Mouse (Mus musculus): Measurements from ENCODE around the gene Ncstn. TPM values are rescaled to one million over a fixed set of nuclear protein-coding genes. Genes with fewer than 3 reads are reported as not detected.

Ncstn gene
- polyA plus RNA-seq, 1 experiment from 2014 or later, result 115 TPM

DNA sequence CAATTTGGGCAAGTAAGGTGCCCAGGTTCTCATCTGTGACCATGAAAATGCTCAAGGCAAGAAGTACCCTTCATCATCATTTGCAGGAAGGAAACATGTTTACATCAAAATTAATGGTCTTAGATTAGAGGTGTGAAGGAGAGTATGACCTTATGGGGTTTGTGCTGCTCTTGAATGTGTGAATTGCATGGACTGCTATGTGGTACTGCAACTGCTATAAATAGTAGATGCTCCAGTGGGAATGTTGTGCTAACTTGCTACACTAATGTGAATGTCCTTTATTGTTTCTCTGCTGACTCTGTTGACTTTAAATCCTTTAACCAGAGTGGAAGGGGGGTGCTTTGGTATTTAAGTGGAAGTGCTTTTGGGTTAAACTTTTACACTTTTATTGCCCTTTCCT lies 11.7 kb upstream of the Ncstn start:
- peaks cover 35% of the 10 kb centered on the region for H3K36me3 ChIP-seq (ENCODE audit: control insufficient read depth, insufficient read depth, low read length)
- 0 out of 2 replicates have a peak overlapping the region, but pooled peaks have one; percentile 43 for H3K27ac ChIP-seq (ENCODE audit: low read depth, low read length)
- H3K27me3 ChIP-seq (ENCODE audit: control insufficient read depth, insufficient read depth, low read length), result no peaks in the 10 kb centered on the region

DNA sequence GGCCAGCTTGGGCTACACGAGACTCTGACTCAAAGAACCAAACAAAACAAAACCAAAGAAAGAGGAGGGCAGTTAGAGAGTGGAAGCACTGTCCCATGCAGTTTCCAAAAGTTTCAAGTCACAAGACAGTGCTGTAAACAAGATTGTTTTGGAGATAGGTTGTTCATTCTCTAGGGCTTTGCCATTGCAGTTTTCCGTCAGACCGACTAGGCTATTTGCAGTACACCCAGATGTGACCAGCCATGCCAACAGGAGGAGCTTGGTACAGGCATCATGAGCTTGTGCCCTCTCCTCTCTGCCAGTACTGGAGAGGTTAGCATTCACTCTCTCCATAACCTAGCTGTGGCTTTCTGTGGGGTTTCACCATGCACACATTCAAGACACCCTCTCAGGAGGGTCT lies 10.9 kb upstream of the Ncstn start:
- no peak for ATAC-seq (replicated peaks; ENCODE audit: insufficient number of reproducible peaks, low FRiP score, low TSS enrichment)
- WGBS (ENCODE audit: insufficient replicate concordance), result 74% methylated on average over 3 of the region's 3 CpGs

More for the DNA sequence above, 11.7 kb upstream of the Ncstn start:
- H3K9me3 ChIP-seq (replicated peaks; ENCODE audit: control insufficient read depth, low read length), result no peaks in the 10 kb centered on the region
- no peak overlapping the region for H3K9ac ChIP-seq (ENCODE audit: low read depth, low read length)
- peaks cover 6% of the 10 kb centered on the region for H3K4me1 ChIP-seq (ENCODE audit: control insufficient read depth, insufficient read depth, low read length)
- no peak overlapping the region for H3K4me3 ChIP-seq (ENCODE audit: low read depth, low read length)
- no peak overlapping the region for H3K4me2 ChIP-seq
- no peak for ATAC-seq (replicated peaks; ENCODE audit: insufficient number of reproducible peaks, low FRiP score, low TSS enrichment)

DNA sequence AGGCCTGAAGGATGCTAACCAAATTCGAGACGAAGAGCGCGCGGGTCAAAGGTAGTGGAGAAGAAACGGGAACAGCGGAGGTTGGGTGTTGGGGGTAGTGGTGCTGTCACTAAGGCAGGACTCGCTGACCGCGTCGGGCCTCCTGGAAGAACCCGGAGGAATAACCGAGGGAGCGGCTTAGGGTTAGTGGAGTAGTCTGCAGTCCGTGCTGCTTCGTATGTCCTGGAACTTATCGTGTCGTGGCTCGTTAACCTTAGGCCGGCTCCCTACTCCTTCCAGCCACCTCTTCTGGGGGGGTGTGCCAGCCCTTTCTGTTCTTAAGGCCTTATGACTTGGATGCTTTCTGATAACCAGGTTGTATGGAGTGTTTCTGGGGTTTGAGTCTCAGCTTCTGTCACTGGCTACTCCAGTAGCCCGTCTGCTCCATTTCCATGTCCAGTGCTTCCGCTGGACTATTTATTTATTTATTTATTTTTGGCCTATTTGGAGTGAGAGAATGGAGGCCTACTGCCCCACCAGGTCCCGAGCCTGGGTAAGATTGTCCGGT lies 377 bp upstream of the Ncstn start:
- peak overlapping the region; percentile 78 for H3K27ac ChIP-seq (ENCODE audit: low read depth, low read length)
- 0 out of 2 replicates have a peak, but pooled peaks cover 7% of the 10 kb centered on the region for H3K36me3 ChIP-seq (ENCODE audit: control insufficient read depth, insufficient read depth, low read length)
- H3K4me2 ChIP-seq, result peak overlapping the region; percentile 74
- peak overlapping the region; percentile 95 for H3K4me3 ChIP-seq (ENCODE audit: low read depth, low read length)
- H3K27me3 ChIP-seq (ENCODE audit: control insufficient read depth, insufficient read depth, low read length), result no peaks in the 10 kb centered on the region
- H3K9me3 ChIP-seq (replicated peaks; ENCODE audit: control insufficient read depth, low read length), result no peaks in the 10 kb centered on the region
- WGBS (ENCODE audit: insufficient replicate concordance), result 2% methylated on average over 23 of the region's 24 CpGs
- peak; percentile 19 for ATAC-seq (replicated peaks; ENCODE audit: insufficient number of reproducible peaks, low FRiP score, low TSS enrichment)
- H3K4me1 ChIP-seq (ENCODE audit: control insufficient read depth, insufficient read depth, low read length), result peaks cover 10% of the 10 kb centered on the region; the same call in 1 of the 2 replicates
- peak overlapping the region; percentile 94 for H3K9ac ChIP-seq (ENCODE audit: low read depth, low read length)

More for the DNA sequence above, 10.9 kb upstream of the Ncstn start:
- Histone ChIP-seq H3K9ac (ENCODE audit: low read depth, low read length) (0 out of 2 replicates have a peak overlapping the region, but pooled peaks have one; percentile 10), H3K4me3 (ENCODE audit: low read depth, low read length) (no peak overlapping the region), H3K4me2 (no peak overlapping the region), H3K27me3 (ENCODE audit: control insufficient read depth, insufficient read depth, low read length) (no peaks in the 10 kb centered on the region), H3K9me3 (replicated peaks; ENCODE audit: control insufficient read depth, low read length) (no peaks in the 10 kb centered on the region), H3K36me3 (ENCODE audit: control insufficient read depth, insufficient read depth, low read length) (peaks cover 33% of the 10 kb centered on the region), H3K27ac (ENCODE audit: low read depth, low read length) (peak overlapping the region; percentile 10; the same call in 1 of the 2 replicates), H3K4me1 (ENCODE audit: control insufficient read depth, insufficient read depth, low read length) (peaks cover 6% of the 10 kb centered on the region)

DNA sequence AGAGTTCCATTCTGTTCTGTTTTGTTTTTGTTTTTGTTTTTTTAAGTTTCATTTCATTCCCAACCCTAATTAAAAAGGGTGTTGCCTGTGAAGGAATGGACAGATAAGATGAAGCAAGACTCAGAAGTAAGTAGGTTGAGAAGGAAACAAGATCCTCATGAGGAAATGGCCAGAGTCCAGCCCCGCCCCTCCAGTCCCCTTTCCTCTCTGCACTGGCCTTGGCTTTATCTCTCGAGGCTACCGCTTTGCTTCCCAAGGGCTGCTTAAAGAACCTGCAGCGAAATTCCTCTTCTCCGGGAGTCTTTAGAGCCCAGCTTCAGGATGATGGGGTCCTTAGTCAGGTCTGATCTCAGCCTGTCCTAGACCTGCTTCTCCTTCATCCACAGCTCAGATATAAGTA lies 4.6 kb downstream of the Ncstn start:
- Histone ChIP-seq H3K27ac (ENCODE audit: low read depth, low read length) (peak overlapping the region; percentile 46; the same call in 1 of the 2 replicates), H3K4me1 (ENCODE audit: control insufficient read depth, insufficient read depth, low read length) (0 out of 2 replicates have a peak, but pooled peaks cover 5% of the 10 kb centered on the region), H3K9me3 (replicated peaks; ENCODE audit: control insufficient read depth, low read length) (no peaks in the 10 kb centered on the region), H3K36me3 (ENCODE audit: control insufficient read depth, insufficient read depth, low read length) (peaks cover 23% of the 10 kb centered on the region), H3K4me3 (ENCODE audit: low read depth, low read length) (no peak overlapping the region), H3K27me3 (ENCODE audit: control insufficient read depth, insufficient read depth, low read length) (no peaks in the 10 kb centered on the region), H3K9ac (ENCODE audit: low read depth, low read length) (0 out of 2 replicates have a peak overlapping the region, but pooled peaks have one; percentile 29), H3K4me2 (no peak overlapping the region; the same call in 1 of the 2 replicates)
- no peak for ATAC-seq (replicated peaks; ENCODE audit: insufficient number of reproducible peaks, low FRiP score, low TSS enrichment)
- 41% methylated on average over 5 of the region's 5 CpGs for WGBS (ENCODE audit: insufficient replicate concordance)

DNA sequence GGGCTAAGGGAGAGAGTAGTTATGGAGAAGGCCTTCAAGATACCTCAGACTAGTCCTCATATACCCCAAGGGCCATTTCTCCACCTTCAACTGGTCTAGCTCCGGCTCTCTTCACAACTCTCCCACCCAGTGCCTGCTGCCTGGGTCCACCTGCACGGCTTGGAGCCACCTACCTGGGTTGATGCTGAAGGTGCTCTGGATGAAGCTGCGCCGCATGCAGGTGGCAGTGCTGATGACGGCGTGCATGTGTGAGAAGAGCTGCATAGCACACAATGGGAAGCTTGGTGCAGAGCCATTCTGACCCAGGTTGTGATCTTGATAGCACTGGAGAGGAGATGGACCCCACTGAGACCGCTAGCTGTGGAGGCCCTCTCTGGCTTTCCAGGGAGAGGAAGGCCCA lies 10.0 kb downstream of the Ncstn start:
- H3K36me3 ChIP-seq (ENCODE audit: control insufficient read depth, insufficient read depth, low read length), result peaks cover 46% of the 10 kb centered on the region
- no peak overlapping the region for H3K4me3 ChIP-seq (ENCODE audit: low read depth, low read length)
- H3K9ac ChIP-seq (ENCODE audit: low read depth, low read length), result no peak overlapping the region
- WGBS (ENCODE audit: insufficient replicate concordance), result 95% methylated on average over 7 of the region's 7 CpGs
- no peaks in the 10 kb centered on the region for H3K27me3 ChIP-seq (ENCODE audit: control insufficient read depth, insufficient read depth, low read length)
- peaks cover 8% of the 10 kb centered on the region; the same call in 1 of the 2 replicates for H3K4me1 ChIP-seq (ENCODE audit: control insufficient read depth, insufficient read depth, low read length)
- ATAC-seq (replicated peaks; ENCODE audit: insufficient number of reproducible peaks, low FRiP score, low TSS enrichment), result no peak
- H3K4me2 ChIP-seq, result no peak overlapping the region
- no peak overlapping the region for H3K27ac ChIP-seq (ENCODE audit: low read depth, low read length)
- no peaks in the 10 kb centered on the region for H3K9me3 ChIP-seq (replicated peaks; ENCODE audit: control insufficient read depth, low read length)

DNA sequence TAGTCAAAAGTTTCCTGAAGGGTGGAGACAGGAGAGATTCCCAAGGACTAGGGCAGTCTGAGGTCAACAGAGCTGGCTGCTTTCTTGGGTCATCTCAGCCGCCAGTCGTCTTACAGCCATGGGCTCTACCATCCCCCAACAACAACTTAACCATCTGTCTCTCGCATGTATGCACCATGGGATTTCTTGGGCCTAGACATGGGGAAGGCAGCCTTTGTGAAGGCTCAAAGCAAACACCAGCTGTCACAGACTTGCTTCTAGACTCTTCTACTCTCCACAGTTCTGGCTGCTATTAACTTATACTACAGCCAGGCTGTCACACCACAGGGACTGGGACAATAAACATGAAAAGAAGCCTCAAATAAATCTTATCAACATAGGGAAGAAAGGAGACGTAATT lies 11.0 kb downstream of the Ncstn start:
- H3K9ac ChIP-seq (ENCODE audit: low read depth, low read length), result no peak overlapping the region
- ATAC-seq (replicated peaks; ENCODE audit: insufficient number of reproducible peaks, low FRiP score, low TSS enrichment), result no peak
- H3K36me3 ChIP-seq (ENCODE audit: control insufficient read depth, insufficient read depth, low read length), result peaks cover 55% of the 10 kb centered on the region
- H3K27me3 ChIP-seq (ENCODE audit: control insufficient read depth, insufficient read depth, low read length), result no peaks in the 10 kb centered on the region
- H3K27ac ChIP-seq (ENCODE audit: low read depth, low read length), result no peak overlapping the region
- no peaks in the 10 kb centered on the region for H3K9me3 ChIP-seq (replicated peaks; ENCODE audit: control insufficient read depth, low read length)
- 70% methylated on average over 4 of the region's 4 CpGs for WGBS (ENCODE audit: insufficient replicate concordance)
- H3K4me3 ChIP-seq (ENCODE audit: low read depth, low read length), result no peak overlapping the region
- peaks cover 8% of the 10 kb centered on the region; the same call in 1 of the 2 replicates for H3K4me1 ChIP-seq (ENCODE audit: control insufficient read depth, insufficient read depth, low read length)
- no peak overlapping the region for H3K4me2 ChIP-seq

DNA sequence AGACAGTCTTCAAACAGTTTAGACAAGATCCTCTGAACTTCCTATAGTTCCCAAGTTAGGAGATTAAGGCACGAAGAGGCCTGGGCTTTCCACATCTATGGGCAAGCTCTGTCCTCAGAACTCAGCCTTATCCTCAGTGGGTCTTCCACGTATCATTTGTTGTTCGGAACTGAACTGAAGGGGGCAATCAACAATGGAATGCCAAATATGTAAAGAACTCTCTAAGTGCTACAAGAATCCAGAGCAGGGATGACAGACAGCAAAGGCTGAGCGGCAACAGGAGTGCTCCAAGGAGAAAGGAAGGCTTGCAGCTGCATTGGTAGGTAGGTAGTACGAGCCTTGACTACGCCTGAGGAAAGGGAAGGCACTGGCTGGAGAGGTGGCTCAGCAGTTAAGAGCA lies 12.4 kb downstream of the Ncstn start:
- H3K27me3 ChIP-seq (ENCODE audit: control insufficient read depth, insufficient read depth, low read length), result no peaks in the 10 kb centered on the region
- no peaks in the 10 kb centered on the region for H3K9me3 ChIP-seq (replicated peaks; ENCODE audit: control insufficient read depth, low read length)
- no peak overlapping the region for H3K4me2 ChIP-seq
- H3K4me1 ChIP-seq (ENCODE audit: control insufficient read depth, insufficient read depth, low read length), result peaks cover 8% of the 10 kb centered on the region; the same call in 1 of the 2 replicates
- H3K9ac ChIP-seq (ENCODE audit: low read depth, low read length), result no peak overlapping the region
- H3K27ac ChIP-seq (ENCODE audit: low read depth, low read length), result no peak overlapping the region
- H3K36me3 ChIP-seq (ENCODE audit: control insufficient read depth, insufficient read depth, low read length), result peaks cover 64% of the 10 kb centered on the region
- no peak for ATAC-seq (replicated peaks; ENCODE audit: insufficient number of reproducible peaks, low FRiP score, low TSS enrichment)
- 46% methylated on average over 6 of the region's 6 CpGs for WGBS (ENCODE audit: insufficient replicate concordance)
- no peak overlapping the region for H3K4me3 ChIP-seq (ENCODE audit: low read depth, low read length)

DNA sequence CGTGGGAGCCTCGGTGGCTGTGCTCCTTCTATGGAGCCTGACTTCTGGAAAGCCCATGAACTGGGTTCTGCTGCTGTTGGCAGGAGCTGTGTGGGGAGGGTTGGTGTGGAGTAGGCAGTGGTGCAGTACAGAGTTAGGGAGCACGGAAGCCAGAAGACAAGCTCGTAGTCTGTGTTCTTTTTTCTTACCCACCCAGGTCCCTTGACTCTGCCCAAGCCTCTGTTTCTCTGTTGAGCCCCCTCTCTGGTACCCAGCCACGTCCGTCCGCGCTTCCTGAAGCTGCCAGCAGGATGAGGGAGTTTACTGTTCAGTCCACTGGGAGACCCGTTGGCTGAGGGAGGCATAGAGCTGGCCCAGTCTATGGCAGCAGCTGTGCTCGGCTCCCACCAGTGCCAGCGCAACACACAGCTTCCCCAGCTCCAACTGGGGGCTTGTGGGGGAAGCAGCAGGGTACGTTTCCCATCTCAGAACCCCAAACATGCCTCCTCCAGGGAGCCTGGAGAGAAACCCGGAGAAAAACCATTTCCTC lies 17.9 kb downstream of the Ncstn start:
- ATAC-seq (replicated peaks; ENCODE audit: insufficient number of reproducible peaks, low FRiP score, low TSS enrichment), result no peak; the same call in 1 of the 2 replicates
- Histone ChIP-seq H3K27ac (ENCODE audit: low read depth, low read length) (no peak overlapping the region), H3K9ac (ENCODE audit: low read depth, low read length) (no peak overlapping the region), H3K4me3 (ENCODE audit: low read depth, low read length) (no peak overlapping the region), H3K9me3 (replicated peaks; ENCODE audit: control insufficient read depth, low read length) (no peaks in the 10 kb centered on the region), H3K27me3 (ENCODE audit: control insufficient read depth, insufficient read depth, low read length) (no peaks in the 10 kb centered on the region), H3K4me1 (ENCODE audit: control insufficient read depth, insufficient read depth, low read length) (no peaks in the 10 kb centered on the region; the same call in 1 of the 2 replicates), H3K4me2 (no peak overlapping the region), H3K36me3 (ENCODE audit: control insufficient read depth, insufficient read depth, low read length) (peaks cover 31% of the 10 kb centered on the region)
- WGBS (ENCODE audit: insufficient replicate concordance), result 77% methylated on average over 13 of the region's 13 CpGs
